Mouse (Mus musculus): ENCODE results near the gene 5430402E10Rik.
"Not testable (repeated sequence)": the region's sequence is repeated elsewhere in the genome, so short reads cannot be mapped to it uniquely, and the experiment has no call there.

DNA sequence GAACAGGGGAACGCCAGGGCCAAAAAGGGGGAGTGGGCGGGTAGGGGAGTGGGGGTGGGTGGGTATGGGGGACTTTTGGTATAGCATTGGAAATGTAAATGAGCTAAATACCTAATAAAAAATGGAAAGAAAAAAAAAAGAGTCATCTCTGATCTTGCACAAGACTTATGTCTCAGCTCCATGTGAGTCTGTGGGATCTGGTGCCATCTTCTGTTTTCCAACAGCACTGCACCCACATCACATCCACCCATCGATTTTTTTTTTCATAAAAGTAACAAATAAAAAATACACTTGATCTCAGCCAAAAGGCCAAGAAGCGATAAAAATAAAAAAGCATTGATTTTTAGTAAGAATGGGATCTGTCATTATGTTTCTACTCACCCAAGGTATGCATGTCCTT, 44.8 kb downstream of the 5430402E10Rik start:
- TF ChIP-seq CTCF (IDR thresholded peaks at IDR 0.05; ENCODE audit: low read depth, low read length); POLR2A (IDR thresholded peaks at IDR 0.05; ENCODE audit: extremely low read depth, insufficient read depth, low read length): not testable (repeated sequence)

All from liver, adult 2 months (tissue).